Mouse (Mus musculus) inflammation-experienced regulatory T-cells, adult 16 weeks (primary cell): Measurements from ENCODE around the gene Kdm5c. TPM values are rescaled to one million over a fixed set of nuclear protein-coding genes. Genes with fewer than 3 reads are reported as not detected.

Experiments used
- polyA plus RNA-seq: library from polyadenylated mRNA; unstranded; fragments of 100-300 nt; shearing (Covaris generic); gene quantifications from one replicate; pipeline ENCODE4 v1.2.1, GENCODE M21; 2017

The Kdm5c gene
- polyA plus RNA-seq, result 54.8 TPM

DNA sequence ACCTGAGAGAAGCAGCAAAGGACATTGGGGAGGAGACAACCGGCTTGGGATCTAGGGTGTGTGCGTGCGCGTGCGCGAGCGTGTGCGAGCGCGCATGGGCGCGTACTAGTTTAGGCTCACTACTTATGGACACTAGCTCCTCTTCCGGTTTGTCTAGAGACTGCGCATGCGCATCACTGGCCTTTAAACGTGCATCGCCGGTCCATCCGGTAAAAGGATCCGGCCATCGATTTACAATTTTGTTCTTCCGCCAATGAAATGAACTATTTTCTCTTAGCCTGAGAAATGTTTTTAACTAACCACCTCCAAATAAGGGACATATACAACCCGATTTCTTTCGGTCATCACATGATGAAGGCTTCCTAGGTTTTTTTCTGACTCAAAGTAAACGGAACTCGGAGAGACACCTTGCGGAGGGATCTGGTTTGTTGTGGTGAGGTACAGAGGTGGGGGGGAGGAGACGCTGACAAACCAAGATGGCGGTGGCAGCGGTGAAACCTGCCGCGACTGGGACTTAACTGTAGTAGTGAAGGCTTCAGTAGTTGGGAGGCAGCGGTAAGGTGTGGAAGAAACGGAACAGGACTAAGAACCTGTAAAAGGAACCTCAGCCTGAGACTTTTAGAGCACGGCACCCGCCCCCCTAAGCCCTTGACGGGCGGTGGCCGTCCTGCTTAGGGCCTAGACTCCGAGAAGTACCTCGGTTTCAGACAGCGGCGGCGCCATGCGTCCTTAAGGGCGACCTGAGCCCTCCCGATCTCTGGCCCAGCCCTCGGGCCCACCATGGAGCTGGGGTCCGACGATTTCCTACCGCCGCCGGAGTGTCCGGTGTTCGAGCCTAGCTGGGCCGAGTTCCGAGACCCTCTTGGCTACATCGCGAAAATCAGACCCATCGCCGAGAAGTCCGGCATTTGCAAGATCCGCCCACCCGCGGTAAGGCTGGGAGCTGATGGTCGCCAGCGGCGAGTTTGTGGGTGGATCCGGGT is at the start of gene Kdm5c:
Gene Kdm5c (plus strand): TSS at position 240 of the 983 bp plus-strand sequence.

Other genes with a start within 250 kb of the Kdm5c start
- gene Hsd17b10, start 231.2 kb upstream of the Kdm5c start, polyA plus RNA-seq, result 97.5 TPM
- 1.2 TPM for gene Ribc1, start 216.7 kb upstream of the Kdm5c start, polyA plus RNA-seq
- gene Smc1a, start 216.6 kb upstream of the Kdm5c start, polyA plus RNA-seq, result 106 TPM
- gene Iqsec2, start 88.8 kb upstream of the Kdm5c start, polyA plus RNA-seq, result 0.30 TPM
- 29.4 TPM for gene Kantr, start 94.5 kb downstream of the Kdm5c start, polyA plus RNA-seq
- 42.7 TPM for gene Tspyl2, start 109.4 kb downstream of the Kdm5c start, polyA plus RNA-seq
- not detected for gene Gpr173, start 135.7 kb downstream of the Kdm5c start, polyA plus RNA-seq